Mouse (Mus musculus) midbrain, embryonic 16.5 days (tissue): ENCODE data around the gene Hint1. TPM values are rescaled to one million over a fixed set of nuclear protein-coding genes. Genes with fewer than 3 reads are reported as not detected.
"Not testable (repeated sequence)": the region's sequence is repeated elsewhere in the genome, so short reads cannot be mapped to it uniquely, and the experiment has no call there.

ENCODE experiments used
- ATAC-seq: fragments of 200-750 bp; cut with Nextera tagmentation; 2 replicates; pipeline ENCODE4 v1.8.0; 2017; ENCODE audit warnings: moderate TSS enrichment
- H3K27ac ChIP-seq: fragments of 300-500 bp; sonication (generic); 2 replicates; pipeline ENCODE4 v1.5.1; 2014; ENCODE audit warnings: mild to moderate bottlenecking, low read length, mixed read lengths
- H3K27me3 ChIP-seq: fragments of 300-500 bp; sonication (generic); 2 replicates; pipeline ENCODE4 v1.6.1; 2014; ENCODE audit warnings: low read depth, low read length, mixed read lengths; ENCODE audit not compliant: control insufficient read depth, insufficient read depth
- H3K36me3 ChIP-seq: fragments of 300-500 bp; sonication (generic); 2 replicates; pipeline ENCODE4 v1.6.1; 2014; ENCODE audit warnings: mild to moderate bottlenecking, low read length, moderate library complexity, mixed read lengths; ENCODE audit not compliant: control insufficient read depth, insufficient read depth
- H3K4me1 ChIP-seq: fragments of 300-500 bp; sonication (generic); 2 replicates; pipeline ENCODE4 v1.6.1; 2014; ENCODE audit warnings: mild to moderate bottlenecking, low read length, mixed read lengths; ENCODE audit not compliant: control insufficient read depth, insufficient read depth
- H3K4me2 ChIP-seq: fragments of 300-500 bp; sonication (generic); 2 replicates; pipeline ENCODE4 v1.6.1; 2014; ENCODE audit warnings: mild to moderate bottlenecking, low read length, mixed read lengths
- H3K4me3 ChIP-seq: fragments of 300-500 bp; sonication (generic); 2 replicates; pipeline ENCODE4 v1.5.1; 2014; ENCODE audit warnings: low read depth, mild to moderate bottlenecking, low read length, moderate library complexity, mixed read lengths
- H3K9ac ChIP-seq: fragments of 300-500 bp; sonication (generic); 2 replicates; pipeline ENCODE4 v1.6.1; 2014; ENCODE audit warnings: low read depth, low read length, mixed read lengths
- H3K9me3 ChIP-seq: fragments of 300-500 bp; sonication (generic); replicated peaks from 2 replicates; pipeline ENCODE4 v1.6.1; 2014; ENCODE audit warnings: mild to moderate bottlenecking, low read length, mixed read lengths; ENCODE audit not compliant: control insufficient read depth, poor library complexity, severe bottlenecking
- WGBS: fragments of 180-500 bp; shearing (Covaris S2); extraction: QIAGEN DNeasy Blood & Tissue Kit; methylation state at CpG from one replicate; pipeline ENCODE4 v1.1.7; 2014; 5-methylcytosine and 5-hydroxymethylcytosine counted together
- polyA plus RNA-seq: library from polyadenylated mRNA; unstranded; fragments of >200 nt; fragmentation: Nextera tagmentation; extraction: Ambion mirVana; gene quantifications from 2 replicates; pipeline ENCODE4 v1.2.1, GENCODE M21; 2015

The Hint1 gene
- polyA plus RNA-seq, 1 experiment from 2014 or later, result 741 TPM

DNA sequence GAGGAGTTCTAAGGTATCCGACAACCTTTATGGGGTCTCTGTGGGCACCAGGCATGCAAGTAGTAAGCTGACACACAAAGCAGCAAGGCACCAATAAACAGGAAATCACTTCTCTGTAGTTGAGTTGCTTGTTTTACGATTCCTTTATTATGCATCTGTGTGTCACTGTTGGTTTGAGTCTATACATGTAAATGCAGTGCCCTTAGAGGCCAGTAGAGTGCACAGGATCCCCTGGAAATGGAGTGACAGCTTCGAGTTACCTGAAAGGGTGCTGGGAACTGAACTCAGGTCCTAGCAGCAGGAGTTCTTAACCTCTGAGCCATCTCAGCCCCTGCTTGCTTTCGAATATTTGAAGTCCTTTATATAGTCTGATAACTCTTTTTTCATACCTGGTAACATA lies 26.5 kb upstream of the Hint1 start:
- H3K4me1 ChIP-seq, result no peaks in the 10 kb centered on the region
- no peaks in the 10 kb centered on the region for H3K36me3 ChIP-seq
- no peaks in the 10 kb centered on the region for H3K27me3 ChIP-seq
- H3K27ac ChIP-seq, result no peak overlapping the region
- H3K4me2 ChIP-seq, result no peak overlapping the region
- H3K9ac ChIP-seq, result no peak overlapping the region
- H3K4me3 ChIP-seq, result no peak overlapping the region
- H3K9me3 ChIP-seq, result no peaks in the 10 kb centered on the region
- ATAC-seq, result no peak
- 92% methylated on average over 4 of the region's 4 CpGs for WGBS

GRCm38 (mm10) chr11:54840891-54841290 lies 25.3 kb upstream of the Hint1 start:
- ATAC-seq, result no peak
- Histone ChIP-seq H3K4me3 (no peak overlapping the region), H3K27ac (no peak overlapping the region), H3K36me3 (no peaks in the 10 kb centered on the region), H3K4me1 (peaks cover 4% of the 10 kb centered on the region), H3K9ac (no peak overlapping the region), H3K4me2 (no peak overlapping the region), H3K9me3 (no peaks in the 10 kb centered on the region), H3K27me3 (no peaks in the 10 kb centered on the region)
- WGBS, result 88% methylated on average over 11 of the region's 11 CpGs

DNA sequence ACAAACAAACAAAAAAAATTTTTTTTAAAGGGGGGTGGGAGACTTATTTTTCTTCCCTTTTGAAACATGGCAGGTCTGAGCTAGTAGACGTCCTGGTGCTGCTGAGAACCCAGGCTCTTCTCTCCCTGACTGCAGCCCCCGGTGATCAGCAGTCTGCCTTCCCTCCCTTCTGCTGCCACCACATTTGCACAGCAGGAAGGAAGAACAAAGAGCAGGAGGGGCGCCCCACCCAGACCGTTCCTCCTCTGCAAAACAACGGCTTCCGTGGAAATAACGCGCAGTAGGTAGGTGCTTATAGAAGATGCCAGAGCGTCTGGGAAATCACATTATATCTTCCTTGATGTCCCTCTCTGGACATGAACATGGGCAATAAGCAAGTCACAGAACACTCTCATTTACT lies 21.8 kb upstream of the Hint1 start:
- Histone ChIP-seq H3K27me3 (no peaks in the 10 kb centered on the region), H3K9me3 (no peaks in the 10 kb centered on the region), H3K4me3 (no peak overlapping the region), H3K4me2 (no peak overlapping the region), H3K4me1 (peaks cover 6% of the 10 kb centered on the region), H3K27ac (no peak overlapping the region), H3K36me3 (no peaks in the 10 kb centered on the region), H3K9ac (no peak overlapping the region)
- ATAC-seq, result no peak
- WGBS, result 73% methylated on average over 9 of the region's 9 CpGs

DNA sequence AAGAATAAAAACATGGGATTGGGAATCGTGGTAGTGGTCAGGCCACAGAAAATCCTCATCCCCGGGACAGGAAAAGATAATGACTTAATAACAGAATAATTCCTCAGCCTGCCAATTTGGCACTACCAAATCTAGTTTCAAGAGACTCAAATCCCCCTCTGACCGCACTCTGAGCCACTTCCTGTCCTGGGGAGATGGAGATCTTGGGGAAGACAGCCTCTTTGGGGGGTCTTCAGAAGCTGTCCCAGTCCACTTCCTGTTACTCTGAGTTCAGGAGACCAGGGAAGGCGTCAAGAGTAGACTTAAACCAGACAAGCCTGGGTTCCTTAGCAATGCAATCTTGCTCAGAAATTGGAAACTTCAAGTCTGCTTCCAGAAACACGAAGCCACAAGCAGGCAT lies 21.2 kb upstream of the Hint1 start:
- H3K36me3 ChIP-seq, result no peaks in the 10 kb centered on the region
- H3K9me3 ChIP-seq, result no peaks in the 10 kb centered on the region
- no peak overlapping the region for H3K4me3 ChIP-seq
- H3K9ac ChIP-seq, result no peak overlapping the region
- peaks cover 6% of the 10 kb centered on the region for H3K4me1 ChIP-seq
- 84% methylated on average over 5 of the region's 5 CpGs for WGBS
- no peaks in the 10 kb centered on the region for H3K27me3 ChIP-seq
- H3K4me2 ChIP-seq, result no peak overlapping the region
- H3K27ac ChIP-seq, result no peak overlapping the region
- ATAC-seq, result no peak

DNA sequence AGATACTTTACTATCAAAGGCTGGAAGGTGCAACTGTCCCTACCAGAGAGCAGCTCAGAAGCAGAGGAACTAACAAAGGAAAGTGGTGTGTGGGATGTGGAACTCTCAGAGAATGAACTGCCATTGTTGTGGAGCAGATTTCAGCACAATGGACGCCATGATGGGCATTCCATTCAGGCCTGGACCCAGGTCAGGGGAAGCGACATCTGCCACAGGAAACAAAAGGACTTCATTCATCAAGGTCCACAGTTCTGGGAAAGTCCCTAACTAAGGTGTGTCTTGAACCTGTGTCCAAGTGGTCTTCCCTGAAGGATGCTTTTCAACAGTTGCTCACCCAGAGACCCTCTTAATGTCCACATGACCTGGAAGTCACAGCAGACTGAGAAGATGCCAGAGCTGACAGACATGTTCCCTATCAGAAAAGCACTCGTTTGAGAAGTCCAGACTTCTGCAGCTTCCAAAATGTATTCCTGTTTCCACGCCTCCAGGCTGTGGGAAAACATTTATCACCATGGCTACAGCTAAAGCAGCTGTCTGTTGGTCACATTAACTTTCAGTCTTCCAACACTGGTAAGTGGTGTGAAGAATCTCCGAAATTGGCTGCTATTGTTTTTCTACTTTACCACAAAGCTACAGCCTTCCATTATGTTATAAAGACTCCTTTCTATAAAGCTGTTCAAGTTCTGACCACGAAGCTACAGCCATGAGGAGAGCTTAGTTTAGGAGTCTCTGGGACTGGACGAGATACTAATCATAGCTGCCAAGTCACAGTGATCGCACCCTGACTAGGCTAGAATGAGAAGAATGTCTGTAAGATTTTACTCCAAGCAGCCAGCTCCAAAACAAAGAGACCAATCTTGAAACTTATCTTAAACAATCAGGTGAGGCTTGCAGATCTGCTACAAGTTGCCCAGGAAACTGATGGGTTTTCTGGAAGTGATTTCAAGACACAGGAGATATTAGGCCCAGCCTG lies 20.4 kb upstream of the Hint1 start:
- no peak overlapping the region for H3K9ac ChIP-seq
- no peaks in the 10 kb centered on the region for H3K36me3 ChIP-seq
- H3K27ac ChIP-seq, result no peak overlapping the region
- ATAC-seq, result no peak
- no peaks in the 10 kb centered on the region for H3K27me3 ChIP-seq
- no peak overlapping the region for H3K4me3 ChIP-seq
- peaks cover 6% of the 10 kb centered on the region for H3K4me1 ChIP-seq
- H3K4me2 ChIP-seq, result no peak overlapping the region
- WGBS, result 26% methylated on average over 8 of the region's 8 CpGs
- no peaks in the 10 kb centered on the region for H3K9me3 ChIP-seq

GRCm38 (mm10) chr11:54849961-54850758 lies 16.0 kb upstream of the Hint1 start:
- whole genome bisulfite sequencing, result 87% methylated on average over 10 of the region's 10 CpGs
- H3K4me2 ChIP-seq, result no peak overlapping the region
- H3K27me3 ChIP-seq, result no peaks in the 10 kb centered on the region
- H3K4me1 ChIP-seq, result peaks cover 6% of the 10 kb centered on the region
- no peak overlapping the region for H3K4me3 ChIP-seq
- no peak overlapping the region for H3K27ac ChIP-seq
- no peak for ATAC-seq
- H3K9me3 ChIP-seq, result no peaks in the 10 kb centered on the region
- no peaks in the 10 kb centered on the region for H3K36me3 ChIP-seq
- H3K9ac ChIP-seq, result no peak overlapping the region

GRCm38 (mm10) chr11:54851656-54852055 lies 14.5 kb upstream of the Hint1 start:
- Histone ChIP-seq H3K27ac (no peak overlapping the region), H3K4me2 (no peak overlapping the region), H3K4me1 (no peaks in the 10 kb centered on the region), H3K36me3 (no peaks in the 10 kb centered on the region), H3K9me3 (no peaks in the 10 kb centered on the region), H3K4me3 (no peak overlapping the region), H3K9ac (no peak overlapping the region), H3K27me3 (no peaks in the 10 kb centered on the region)
- no peak for ATAC-seq
- 94% methylated on average over 12 of the region's 12 CpGs for WGBS

GRCm38 (mm10) chr11:54858880-54859279 lies 7.3 kb upstream of the Hint1 start:
- not testable (repeated sequence) for H3K36me3 ChIP-seq, H3K9ac ChIP-seq, ATAC-seq

More at GRCm38 (mm10) chr11:54858880-54859279, 7.3 kb upstream of the Hint1 start:
- peaks cover 13% of the 10 kb centered on the region for H3K4me1 ChIP-seq
- not testable (repeated sequence) for H3K4me3 ChIP-seq, H3K27me3 ChIP-seq, H3K9me3 ChIP-seq, H3K4me2 ChIP-seq, H3K27ac ChIP-seq
- WGBS, result 98% methylated on average over 11 of the region's 12 CpGs
